Mouse (Mus musculus) frontal cortex, adult (tissue): ENCODE measurements around the gene Gm20388.
A peak's percentile ranks its signal among the peaks of the same experiment; 100 is the strongest.
"Not testable (repeated sequence)": the region's sequence is repeated elsewhere in the genome, so short reads cannot be mapped to it uniquely, and the experiment has no call there.

Source experiments
- ATAC-seq: cut with Nextera tagmentation; 2 replicates; pipeline ENCODE4 v1.9.2; 2017; ENCODE audit warnings: mild to moderate bottlenecking, moderate library complexity, mixed read lengths; ENCODE audit not compliant: low TSS enrichment

The Gm20388 gene

DNA sequence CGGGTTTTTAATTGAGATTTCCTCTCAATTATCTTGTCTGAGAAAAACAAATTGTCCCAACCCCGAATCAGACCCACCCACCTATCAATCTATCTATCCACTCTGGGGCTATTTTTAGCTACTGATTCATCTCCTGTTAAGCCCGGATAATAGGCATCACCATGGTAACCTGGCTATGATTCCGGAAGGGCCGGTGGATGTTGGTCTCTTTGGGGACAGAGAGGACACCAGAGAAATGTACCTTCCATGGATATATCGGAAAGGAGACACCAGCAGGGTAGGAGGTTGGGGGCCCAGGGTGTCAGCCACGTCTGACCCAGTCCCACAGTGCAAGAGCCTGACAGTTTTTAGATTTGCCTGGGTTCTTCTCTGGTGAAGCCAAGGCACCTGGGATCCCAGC is 3224.8 kb downstream of the Gm20388 start:
- no peak for ATAC-seq

GRCm38 (mm10) chr8:123135806-123136205 is 3225.2 kb downstream of the Gm20388 start:
- no peak for ATAC-seq

GRCm38 (mm10) chr8:123136287-123136686 is 3225.6 kb downstream of the Gm20388 start:
- ATAC-seq: no peak

DNA sequence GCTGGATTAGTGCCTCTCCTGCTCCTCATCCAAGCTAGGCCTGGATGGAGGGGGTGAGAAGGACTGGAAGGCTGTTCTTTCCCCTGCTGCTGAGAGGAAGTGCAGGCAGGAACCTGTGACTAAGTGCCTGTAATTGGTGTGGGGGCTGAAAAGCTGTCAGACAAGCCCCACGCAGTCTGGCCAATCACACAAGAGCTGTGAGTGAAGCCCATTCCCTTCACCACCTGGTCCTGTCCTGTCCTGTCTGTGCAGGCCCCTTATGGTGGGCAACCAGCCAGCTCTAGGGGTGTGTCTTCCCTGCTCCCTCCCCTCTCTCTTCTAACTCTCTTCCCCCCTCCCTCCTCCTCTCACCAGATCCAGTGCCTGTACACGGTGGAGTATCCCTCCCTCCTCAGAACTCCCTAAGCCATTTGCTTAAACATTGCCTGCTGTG is 3227.0 kb downstream of the Gm20388 start:
- peak; percentile 83 for ATAC-seq

DNA sequence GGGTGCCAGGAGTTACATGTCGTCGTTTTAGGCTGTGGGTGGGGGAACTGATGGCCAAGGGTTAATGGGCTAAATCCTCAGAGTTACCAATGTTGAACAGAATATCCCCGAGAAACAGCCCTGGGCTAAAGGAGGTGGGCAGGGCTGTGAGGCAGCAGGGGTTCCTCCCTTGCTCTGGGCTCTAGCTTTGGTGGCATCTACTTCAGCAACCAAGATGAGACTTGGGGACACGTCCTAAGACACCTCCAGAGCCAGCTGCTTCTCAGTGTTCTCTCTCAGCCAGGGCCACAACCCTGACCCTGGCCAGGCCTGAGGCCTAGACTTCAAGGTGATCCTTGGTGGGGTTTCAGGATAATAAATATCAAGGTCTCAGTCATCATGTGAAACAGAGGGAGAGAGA is 3228.1 kb downstream of the Gm20388 start:
- no peak for ATAC-seq

GRCm38 (mm10) chr8:123141741-123142462 is 3231.3 kb downstream of the Gm20388 start:
- peak; percentile 42; the same call in 1 of the 2 replicates for ATAC-seq

DNA sequence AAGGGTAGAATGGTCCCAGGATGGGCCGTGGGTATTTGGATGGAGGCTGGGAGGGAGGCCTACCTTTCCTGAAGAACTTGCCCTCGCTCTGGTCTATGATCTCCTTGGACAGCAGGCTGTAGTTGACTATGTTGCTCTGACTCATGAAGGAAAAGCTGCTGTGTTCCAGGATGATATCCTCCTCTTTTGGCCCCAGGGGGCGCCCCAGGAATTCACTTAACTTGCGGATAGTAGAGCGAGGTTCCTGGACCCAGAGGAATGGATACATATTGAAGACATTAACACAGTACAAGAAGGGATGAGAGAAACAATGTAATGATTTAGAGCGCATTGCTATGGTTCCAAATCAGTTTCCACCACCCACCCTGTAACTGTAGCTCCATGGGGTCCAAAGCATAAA is 3234.6 kb downstream of the Gm20388 start:
- ATAC-seq: no peak

- no peak for ATAC-seq
Measured at GRCm38 (mm10) chr8:123146390-123146789, 3235.7 kb downstream of the Gm20388 start.

DNA sequence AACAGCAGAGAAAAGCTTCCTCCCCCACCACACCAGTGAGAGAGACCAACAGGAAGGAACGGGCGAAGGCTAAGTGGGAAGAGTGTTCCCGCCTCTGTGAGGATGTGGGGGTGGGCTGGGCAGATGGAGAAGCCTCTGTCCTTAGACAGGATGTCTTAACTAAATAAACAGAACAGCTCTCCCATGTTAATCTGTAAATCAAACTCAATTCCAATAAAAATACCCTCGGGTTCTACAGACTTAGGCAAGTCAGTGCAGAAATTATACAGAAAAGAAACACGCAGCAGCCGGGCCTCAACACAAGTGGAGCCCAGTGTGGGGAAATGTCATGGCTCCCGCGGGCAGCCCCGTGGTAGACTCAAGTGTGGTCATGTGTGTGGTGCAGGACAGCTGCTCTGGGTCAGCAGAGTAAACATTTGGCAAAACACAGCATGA is 3240.1 kb downstream of the Gm20388 start:
- ATAC-seq: peak; percentile 57; the same call in 1 of the 2 replicates

- ATAC-seq: no peak
Measured at GRCm38 (mm10) chr8:123155177-123155576, 3244.5 kb downstream of the Gm20388 start.

DNA sequence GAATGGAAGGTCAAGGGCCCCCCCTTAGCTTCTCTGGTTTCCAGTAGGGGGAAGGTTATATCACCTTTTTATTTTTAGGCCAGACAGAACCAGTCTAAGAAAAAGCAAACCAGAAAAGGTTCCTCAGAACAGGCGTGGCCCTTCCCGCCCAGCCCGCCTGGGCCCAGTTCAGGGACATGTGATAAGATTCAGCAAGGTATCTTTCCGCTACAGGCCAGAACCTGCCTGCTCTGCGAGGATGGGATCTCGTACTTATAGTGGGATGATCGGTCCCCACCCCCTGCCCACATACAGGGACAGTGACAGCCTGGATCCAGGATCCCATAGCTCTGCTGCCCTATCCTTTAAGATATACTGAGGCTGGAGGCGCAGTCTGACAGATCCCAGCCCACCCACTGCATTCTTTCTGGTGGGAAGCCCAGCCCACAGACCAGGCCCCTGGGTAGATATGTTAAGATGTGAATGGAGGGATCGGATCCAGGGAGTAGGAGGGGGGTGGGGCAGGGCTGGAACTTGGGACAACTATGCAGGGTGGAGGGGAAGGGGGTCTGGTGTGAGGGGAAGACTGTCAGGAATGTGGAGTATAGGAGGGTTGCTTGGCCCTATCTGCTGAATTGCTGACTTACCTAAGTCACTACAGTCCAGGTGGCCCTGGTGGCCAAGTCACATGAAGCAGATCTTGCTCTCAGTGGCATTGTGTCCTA is 3245.6 kb downstream of the Gm20388 start:
- no peak for ATAC-seq

DNA sequence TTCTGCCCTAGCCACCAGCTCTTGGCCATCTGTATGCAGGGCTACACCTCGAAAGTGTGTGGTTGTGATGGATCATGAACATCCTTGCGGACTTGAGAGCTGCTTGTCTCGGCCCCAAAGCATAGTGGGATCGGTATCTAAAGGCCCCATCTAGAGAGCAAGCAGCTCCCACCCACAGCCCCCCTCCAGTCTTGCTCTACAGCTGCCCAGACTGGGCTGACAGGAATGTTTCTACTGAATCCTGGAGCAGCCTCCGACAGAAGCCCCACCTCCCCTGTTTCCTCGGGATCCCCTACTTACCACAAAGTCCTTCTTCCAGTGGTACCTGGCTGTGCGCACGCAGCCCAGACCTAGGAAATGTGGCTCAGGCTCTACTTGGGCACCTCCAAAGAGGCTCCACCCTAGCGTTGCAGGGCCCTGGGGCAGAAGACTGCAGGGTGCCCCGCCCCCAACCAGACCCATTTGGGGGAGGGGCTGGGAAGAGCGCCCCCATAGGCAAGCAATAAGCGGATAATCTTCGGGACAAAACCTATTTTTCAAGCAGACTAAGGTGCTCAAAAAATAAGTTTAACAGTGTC is 3247.3 kb downstream of the Gm20388 start, which contains the start of gene Sult5a1:
Gene Sult5a1, minus strand, starts transcription at position 428 of the 578 bp plus-strand sequence.
- no peak for ATAC-seq

GRCm38 (mm10) chr8:123181391-123181790 is 3270.8 kb downstream of the Gm20388 start:
- no peak for ATAC-seq

GRCm38 (mm10) chr8:123185566-123186409 is 3275.1 kb downstream of the Gm20388 start, which contains the start of gene Dpep1:
Gene Dpep1 (plus strand): TSS chr8:123186242.
- no peak for ATAC-seq

GRCm38 (mm10) chr8:123188006-123188405 is 3277.4 kb downstream of the Gm20388 start:
- no peak for ATAC-seq

GRCm38 (mm10) chr8:123188841-123189240 is 3278.2 kb downstream of the Gm20388 start:
- ATAC-seq: no peak

- ATAC-seq: peak; percentile 99
Measured at GRCm38 (mm10) chr8:123190678-123191077, 3280.0 kb downstream of the Gm20388 start.

- no peak for ATAC-seq
Measured at GRCm38 (mm10) chr8:123191908-123192307, 3281.3 kb downstream of the Gm20388 start.

DNA sequence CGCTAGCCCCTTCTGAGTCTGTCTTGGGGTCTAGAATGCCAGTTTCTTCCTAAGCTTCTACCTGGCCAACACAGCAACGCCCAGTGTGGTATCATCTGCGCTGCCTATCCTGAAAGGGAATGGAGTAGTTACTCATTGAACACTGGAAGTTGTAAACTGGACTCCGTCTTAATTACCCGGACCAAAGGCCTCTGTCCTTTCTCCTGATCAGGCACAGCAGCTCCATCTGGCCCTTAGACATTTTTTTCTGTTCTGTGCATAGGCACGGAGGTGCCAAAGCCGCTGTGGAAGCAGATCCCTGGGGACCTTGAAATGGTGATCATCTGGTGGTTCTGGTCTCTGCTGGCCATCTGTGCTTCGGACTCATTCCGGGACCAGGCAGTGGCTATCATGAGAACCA is 3283.1 kb downstream of the Gm20388 start:
- ATAC-seq: no peak

GRCm38 (mm10) chr8:123197016-123197415 is 3286.4 kb downstream of the Gm20388 start:
- ATAC-seq: not testable (repeated sequence)

- no peak for ATAC-seq
Measured at GRCm38 (mm10) chr8:123199864-123200263, 3289.2 kb downstream of the Gm20388 start.

DNA sequence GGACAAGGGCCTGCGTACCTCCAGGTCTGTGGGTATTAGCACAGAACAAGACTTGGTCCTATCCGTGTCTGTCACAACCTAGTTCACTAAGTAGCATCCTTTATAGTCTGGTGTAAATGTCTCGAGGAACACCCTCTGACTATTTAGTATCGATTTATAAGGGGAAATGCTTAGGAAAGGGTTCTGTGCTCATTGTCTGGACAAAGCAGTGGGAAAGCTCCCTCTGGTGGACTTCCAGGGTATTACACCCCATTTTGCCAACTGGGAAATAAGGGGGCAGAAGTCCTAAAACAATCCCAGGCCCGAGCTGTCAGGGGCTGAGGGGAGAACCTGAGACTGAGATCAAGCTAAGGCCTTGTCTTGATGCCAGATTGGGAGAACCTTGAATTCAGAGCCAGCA is 3291.6 kb downstream of the Gm20388 start:
- peak; percentile 28; the same call in 1 of the 2 replicates for ATAC-seq
